Mouse (Mus musculus) thymus, adult 2 months (tissue): ENCODE measurements at regions not wholly inside any gene's neighbourhood (a gene's known extent, or its start where the extent isn't known, plus 50 kb on each side); places are given as distances from the start of the nearest gene placed in this dataset.

Experiments used
- DNase-seq: peaks from one replicate; pipeline ENCODE4 v3.0.0; 2021
- H3K27ac ChIP-seq: fragments of 200-500 bp; 2 replicates; pipeline ENCODE4 v1.5.1; 2012; ENCODE audit warnings: low read length, control low read depth; ENCODE audit not compliant: control insufficient read depth, insufficient read depth
- H3K27me3 ChIP-seq: fragments of 200-500 bp; 2 replicates; pipeline ENCODE4 v1.6.1; 2012; ENCODE audit warnings: mild to moderate bottlenecking, low read length, moderate library complexity, mixed read lengths; ENCODE audit not compliant: control insufficient read depth, insufficient read depth
- H3K36me3 ChIP-seq: fragments of 200-500 bp; 2 replicates; pipeline ENCODE4 v1.6.1; 2012; ENCODE audit warnings: mild to moderate bottlenecking, low read length, moderate library complexity; ENCODE audit not compliant: control insufficient read depth, insufficient read depth
- H3K4me1 ChIP-seq: fragments of 200-500 bp; replicated peaks from 2 replicates; pipeline ENCODE4 v1.6.1; 2012; ENCODE audit warnings: low read length; ENCODE audit not compliant: control insufficient read depth, insufficient read depth
- H3K4me3 ChIP-seq: fragments of 200-500 bp; 2 replicates; pipeline ENCODE4 v1.5.1; 2012; ENCODE audit warnings: mild to moderate bottlenecking, low read length, control low read depth, moderate library complexity; ENCODE audit not compliant: control insufficient read depth, insufficient read depth
- CTCF ChIP-seq: fragments of 200-500 bp; IDR thresholded peaks from 2 replicates; pipeline ENCODE4 v1.5.1; 2012; ENCODE audit warnings: mild to moderate bottlenecking, control low read depth, low read length, moderate library complexity, borderline replicate concordance; ENCODE audit not compliant: control insufficient read depth, poor library complexity, insufficient read depth; ENCODE audit errors: extremely low read depth
- POLR2A ChIP-seq: fragments of 200-500 bp; IDR thresholded peaks from 2 replicates; pipeline ENCODE4 v1.6.1; 2012; ENCODE audit warnings: mild to moderate bottlenecking, low read length, control low read depth, moderate library complexity; ENCODE audit not compliant: control insufficient read depth, poor library complexity, insufficient read depth; ENCODE audit errors: extremely low read depth
- WGBS: fragments of 180-500 bp; shearing (Covaris S2); methylation state at CpG from one replicate; pipeline ENCODE4 v1.1.7; 2018; 5-methylcytosine and 5-hydroxymethylcytosine counted together

DNA sequence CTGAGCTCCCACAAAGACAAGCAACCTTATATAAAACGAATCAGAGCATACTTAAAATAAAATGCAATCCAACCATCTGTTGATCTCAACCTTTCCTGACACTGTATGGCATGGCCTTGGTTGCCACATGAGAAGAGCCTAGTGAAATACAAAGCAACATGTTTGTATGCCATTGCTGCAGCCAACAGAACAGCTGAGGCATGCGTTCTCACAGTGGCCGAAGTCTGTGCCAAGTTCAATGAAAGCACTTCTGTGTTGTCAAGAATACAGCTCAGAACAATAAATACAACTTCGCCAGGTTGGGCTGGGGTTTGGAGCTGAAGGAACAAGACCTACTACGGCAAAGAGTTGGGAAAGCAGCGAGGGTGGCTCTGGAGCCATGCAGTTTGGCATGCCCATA, 872.2 kb downstream of the Epha4 start:
- no peaks in the 10 kb centered on the region for H3K4me1 ChIP-seq
- WGBS, result 95% methylated on average over 6 of the region's 6 CpGs
- H3K4me3 ChIP-seq, result no peak overlapping the region
- no peaks in the 10 kb centered on the region for H3K27me3 ChIP-seq
- H3K36me3 ChIP-seq, result no peaks in the 10 kb centered on the region
- DNase-seq, result no peak
- TF ChIP-seq POLR2A, result no peak
- no peak for TF ChIP-seq CTCF
- H3K27ac ChIP-seq, result no peak overlapping the region

DNA sequence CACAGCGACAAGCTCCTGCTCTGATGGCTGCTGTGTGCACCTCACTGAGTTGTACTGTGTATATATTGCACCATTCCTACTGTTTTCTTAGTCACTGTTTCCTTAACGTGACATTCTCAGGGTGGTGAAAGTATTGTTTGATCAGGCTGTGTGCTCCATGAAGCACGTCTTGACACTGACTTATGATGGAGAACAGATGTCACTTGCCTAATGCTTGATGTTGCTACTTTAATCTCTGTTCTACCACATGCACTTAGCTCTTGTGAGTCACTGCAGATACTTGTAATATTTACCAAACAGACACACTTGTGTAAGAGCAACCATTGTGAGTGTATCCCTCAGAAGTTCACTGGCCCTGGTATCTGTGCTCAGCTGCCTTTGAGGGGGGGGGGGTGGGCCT, 870.0 kb downstream of the Epha4 start:
- Histone ChIP-seq H3K4me3 (no peak overlapping the region), H3K4me1 (no peaks in the 10 kb centered on the region), H3K27me3 (no peaks in the 10 kb centered on the region), H3K27ac (no peak overlapping the region), H3K36me3 (no peaks in the 10 kb centered on the region)
- DNase-seq, result no peak
- TF ChIP-seq CTCF, result no peak
- no peak for TF ChIP-seq POLR2A
- 85% methylated on average over 3 of the region's 3 CpGs for WGBS

DNA sequence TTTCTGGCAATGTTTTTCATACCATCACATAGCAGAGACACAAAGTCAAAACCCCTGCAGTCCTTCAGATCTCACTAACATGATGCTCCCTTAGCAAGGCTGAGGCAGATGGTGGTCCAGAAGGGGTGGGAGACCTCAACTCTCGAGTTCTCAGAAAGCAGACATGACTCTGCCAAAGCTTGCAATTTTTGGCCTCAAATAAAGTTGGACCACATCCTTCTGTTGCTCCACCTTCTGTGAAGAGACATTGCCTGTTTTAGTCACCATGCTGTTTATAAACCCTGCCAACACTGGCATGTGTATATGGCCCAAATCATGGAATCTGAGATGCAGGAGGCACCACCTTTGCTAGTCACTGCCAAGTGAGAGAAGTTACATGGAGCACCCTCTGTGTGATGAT, 860.1 kb downstream of the Epha4 start:
- Histone ChIP-seq H3K27ac (no peak overlapping the region), H3K36me3 (no peaks in the 10 kb centered on the region), H3K4me3 (no peak overlapping the region), H3K4me1 (no peaks in the 10 kb centered on the region), H3K27me3 (no peaks in the 10 kb centered on the region)
- TF ChIP-seq POLR2A (no peak), CTCF (no peak)
- 60% methylated on average over 1 of the region's 1 CpGs for WGBS
- no peak for DNase-seq

DNA sequence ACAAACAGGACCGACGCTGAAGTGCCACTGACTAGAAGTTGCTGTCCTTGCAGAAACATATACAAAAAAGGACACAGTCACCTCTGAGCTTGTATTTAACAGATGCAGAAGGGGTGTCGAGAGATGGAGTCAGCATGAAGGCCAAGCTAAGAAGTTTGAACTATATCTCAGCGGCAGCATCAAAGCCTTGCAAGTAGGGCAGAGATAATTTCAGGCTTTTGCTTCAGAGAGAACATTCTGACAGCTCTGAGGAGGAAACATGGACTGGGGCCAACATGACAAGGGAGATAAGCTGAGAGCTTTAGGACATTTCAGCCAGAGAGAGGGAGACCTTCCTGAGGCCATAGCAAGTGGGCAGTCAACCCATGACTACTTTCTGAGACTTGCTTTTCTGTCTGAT, 856.7 kb downstream of the Epha4 start:
- Histone ChIP-seq H3K4me1 (no peaks in the 10 kb centered on the region), H3K36me3 (no peaks in the 10 kb centered on the region), H3K4me3 (no peak overlapping the region), H3K27ac (no peak overlapping the region), H3K27me3 (no peaks in the 10 kb centered on the region)
- DNase-seq, result no peak
- no peak for TF ChIP-seq POLR2A
- no peak for TF ChIP-seq CTCF
- 88% methylated on average over 4 of the region's 4 CpGs for WGBS

DNA sequence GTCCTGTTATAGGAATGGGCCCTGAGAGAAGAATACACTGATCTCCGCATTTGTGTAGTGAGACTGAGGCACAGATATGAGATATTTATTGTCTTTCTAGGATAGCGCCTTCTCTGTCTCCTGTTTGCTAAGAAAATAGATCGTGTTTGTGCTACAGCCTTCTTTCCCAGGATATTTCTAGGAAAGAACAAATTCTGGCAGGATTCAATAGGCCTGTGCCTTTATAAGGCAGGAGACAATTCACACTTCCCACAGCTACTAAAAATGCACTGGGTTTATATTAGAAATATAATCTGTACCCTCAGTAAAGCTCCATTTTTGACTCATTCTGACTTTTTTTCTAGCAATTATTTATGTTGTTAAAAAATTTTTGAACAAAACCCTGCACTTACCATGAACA, 854.7 kb downstream of the Epha4 start:
- H3K4me3 ChIP-seq, result no peak overlapping the region
- H3K4me1 ChIP-seq, result no peaks in the 10 kb centered on the region
- H3K27me3 ChIP-seq, result no peaks in the 10 kb centered on the region
- no peaks in the 10 kb centered on the region for H3K36me3 ChIP-seq
- H3K27ac ChIP-seq, result no peak overlapping the region
- WGBS, result 96% methylated on average over 3 of the region's 3 CpGs
- DNase-seq, result no peak
- no peak for TF ChIP-seq POLR2A
- TF ChIP-seq CTCF, result no peak

DNA sequence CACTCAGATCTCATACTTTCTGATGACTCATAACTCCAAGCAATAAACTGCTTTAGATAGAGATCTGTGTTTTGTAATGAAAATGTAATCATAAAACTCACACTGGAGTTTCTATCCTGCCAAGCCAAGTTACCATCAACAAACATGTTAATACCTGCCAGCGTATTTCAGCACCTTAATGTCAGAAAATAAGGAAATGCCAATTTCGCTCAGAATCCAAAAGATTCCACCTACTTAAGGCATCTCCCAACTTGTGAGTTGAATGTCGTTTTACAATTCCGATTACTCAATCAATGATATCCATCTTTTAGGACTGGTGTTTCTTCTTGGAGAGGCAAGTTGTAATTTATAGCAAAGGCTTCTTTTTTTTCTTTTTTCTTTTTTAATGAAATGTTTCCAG, 850.5 kb downstream of the Epha4 start:
- no peak for DNase-seq
- TF ChIP-seq CTCF, result no peak
- TF ChIP-seq POLR2A, result no peak
- Histone ChIP-seq H3K4me1 (no peaks in the 10 kb centered on the region), H3K4me3 (no peak overlapping the region), H3K27ac (no peak overlapping the region), H3K27me3 (no peaks in the 10 kb centered on the region), H3K36me3 (no peaks in the 10 kb centered on the region)
- WGBS, result 90% methylated on average over 4 of the region's 4 CpGs

DNA sequence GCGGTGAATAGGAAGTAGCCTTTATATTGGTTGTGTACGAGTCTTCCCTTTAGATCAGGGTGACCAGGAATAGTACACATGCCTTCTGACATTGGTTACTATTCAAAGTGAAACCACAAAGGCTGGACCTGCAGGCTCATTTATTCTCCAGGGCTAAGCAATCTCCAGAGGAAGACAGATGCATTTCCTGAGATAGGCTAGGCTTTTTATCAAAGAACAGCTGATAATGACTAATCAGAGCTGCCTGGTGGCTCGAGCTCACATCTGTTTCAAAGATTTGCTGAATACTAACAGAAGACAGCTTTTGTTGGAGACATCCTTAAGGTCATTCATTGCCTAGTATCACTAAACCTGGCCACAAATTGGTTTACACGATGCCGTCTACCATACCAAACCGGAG, 838.1 kb downstream of the Epha4 start:
- Histone ChIP-seq H3K4me3 (no peak overlapping the region), H3K27ac (no peak overlapping the region), H3K4me1 (no peaks in the 10 kb centered on the region), H3K36me3 (no peaks in the 10 kb centered on the region), H3K27me3 (no peaks in the 10 kb centered on the region)
- WGBS, result 44% methylated on average over 6 of the region's 6 CpGs
- DNase-seq, result no peak
- TF ChIP-seq POLR2A (no peak), CTCF (no peak)
